Mouse (Mus musculus): ENCODE results near the gene Crebl2. TPM values are rescaled to one million over a fixed set of nuclear protein-coding genes. Genes with fewer than 3 reads are reported as not detected.

The Crebl2 gene
- polyA plus RNA-seq, 1 experiment, result 10.9 TPM

- Histone ChIP-seq H3K27ac (ENCODE audit: insufficient read depth, low read length) (no peak overlapping the region), H3K36me3 (ENCODE audit: control insufficient read depth, insufficient read depth, low read length) (peaks cover 2% of the 10 kb centered on the region; the same call in 1 of the 2 replicates), H3K27me3 (ENCODE audit: control insufficient read depth, insufficient read depth, low read length) (no peaks in the 10 kb centered on the region), H3K4me3 (ENCODE audit: extremely low read depth, insufficient read depth, insufficient read length) (no peak overlapping the region), H3K4me1 (ENCODE audit: control insufficient read depth, insufficient read depth, insufficient read length) (peaks cover 3% of the 10 kb centered on the region; the same call in 1 of the 2 replicates)
- WGBS, result 91% methylated on average over 3 of the region's 3 CpGs
- DNase-seq (ENCODE audit: low read depth in 1 of 2, low spot score in 2 of 2), result no peak
- TF ChIP-seq POLR2A (IDR thresholded peaks at IDR 0.05; ENCODE audit: low read depth, low read length) (no peak), CTCF (IDR thresholded peaks at IDR 0.05; ENCODE audit: extremely low read depth, insufficient read depth, insufficient read length, insufficient replicate concordance) (no peak)
These were observed 37.4 kb downstream of the Crebl2 start for GRCm38 (mm10) chr6:134867325-134867724.

- Histone ChIP-seq H3K36me3 (ENCODE audit: control insufficient read depth, insufficient read depth, low read length) (peaks cover 2% of the 10 kb centered on the region; the same call in 1 of the 2 replicates), H3K27me3 (ENCODE audit: control insufficient read depth, insufficient read depth, low read length) (no peaks in the 10 kb centered on the region), H3K4me1 (ENCODE audit: control insufficient read depth, insufficient read depth, insufficient read length) (no peaks in the 10 kb centered on the region), H3K27ac (ENCODE audit: insufficient read depth, low read length) (no peak overlapping the region), H3K4me3 (ENCODE audit: extremely low read depth, insufficient read depth, insufficient read length) (no peak overlapping the region)
- WGBS, result 88% methylated on average over 12 of the region's 12 CpGs
- DNase-seq (ENCODE audit: low read depth in 1 of 2, low spot score in 2 of 2), result no peak
- TF ChIP-seq CTCF (IDR thresholded peaks at IDR 0.05; ENCODE audit: extremely low read depth, insufficient read depth, insufficient read length, insufficient replicate concordance) (no peak), POLR2A (IDR thresholded peaks at IDR 0.05; ENCODE audit: low read depth, low read length) (no peak)
These were observed 40.3 kb downstream of the Crebl2 start for GRCm38 (mm10) chr6:134870209-134870742.

GRCm38 (mm10) chr6:134870887-134871286 is 40.9 kb downstream of the Crebl2 start:
- Histone ChIP-seq H3K27me3 (ENCODE audit: control insufficient read depth, insufficient read depth, low read length) (no peaks in the 10 kb centered on the region), H3K27ac (ENCODE audit: insufficient read depth, low read length) (no peak overlapping the region), H3K4me3 (ENCODE audit: extremely low read depth, insufficient read depth, insufficient read length) (no peak overlapping the region), H3K36me3 (ENCODE audit: control insufficient read depth, insufficient read depth, low read length) (peaks cover 3% of the 10 kb centered on the region; the same call in 1 of the 2 replicates), H3K4me1 (ENCODE audit: control insufficient read depth, insufficient read depth, insufficient read length) (no peaks in the 10 kb centered on the region)
- TF ChIP-seq POLR2A (IDR thresholded peaks at IDR 0.05; ENCODE audit: low read depth, low read length) (no peak), CTCF (IDR thresholded peaks at IDR 0.05; ENCODE audit: extremely low read depth, insufficient read depth, insufficient read length, insufficient replicate concordance) (no peak)
- 81% methylated on average over 4 of the region's 4 CpGs for WGBS
- no peak for DNase-seq (ENCODE audit: low read depth in 1 of 2, low spot score in 2 of 2)

GRCm38 (mm10) chr6:134872236-134872635 is 42.3 kb downstream of the Crebl2 start:
- no peak overlapping the region for H3K27ac ChIP-seq (ENCODE audit: insufficient read depth, low read length)
- TF ChIP-seq POLR2A (IDR thresholded peaks at IDR 0.05; ENCODE audit: low read depth, low read length), result no peak
- no peak for TF ChIP-seq CTCF (IDR thresholded peaks at IDR 0.05; ENCODE audit: extremely low read depth, insufficient read depth, insufficient read length, insufficient replicate concordance)
- H3K4me1 ChIP-seq (ENCODE audit: control insufficient read depth, insufficient read depth, insufficient read length), result no peaks in the 10 kb centered on the region
- 95% methylated on average over 2 of the region's 2 CpGs for WGBS
- H3K36me3 ChIP-seq (ENCODE audit: control insufficient read depth, insufficient read depth, low read length), result peaks cover 3% of the 10 kb centered on the region; the same call in 1 of the 2 replicates
- H3K4me3 ChIP-seq (ENCODE audit: extremely low read depth, insufficient read depth, insufficient read length), result no peak overlapping the region
- DNase-seq (ENCODE audit: low read depth in 1 of 2, low spot score in 2 of 2), result no peak
- H3K27me3 ChIP-seq (ENCODE audit: control insufficient read depth, insufficient read depth, low read length), result no peaks in the 10 kb centered on the region

GRCm38 (mm10) chr6:134873018-134873417 is 43.1 kb downstream of the Crebl2 start:
- TF ChIP-seq CTCF (IDR thresholded peaks at IDR 0.05; ENCODE audit: extremely low read depth, insufficient read depth, insufficient read length, insufficient replicate concordance), result no peak
- TF ChIP-seq POLR2A (IDR thresholded peaks at IDR 0.05; ENCODE audit: low read depth, low read length), result no peak
- Histone ChIP-seq H3K27me3 (ENCODE audit: control insufficient read depth, insufficient read depth, low read length) (no peaks in the 10 kb centered on the region), H3K4me3 (ENCODE audit: extremely low read depth, insufficient read depth, insufficient read length) (no peak overlapping the region), H3K36me3 (ENCODE audit: control insufficient read depth, insufficient read depth, low read length) (peaks cover 3% of the 10 kb centered on the region; the same call in 1 of the 2 replicates), H3K27ac (ENCODE audit: insufficient read depth, low read length) (no peak overlapping the region), H3K4me1 (ENCODE audit: control insufficient read depth, insufficient read depth, insufficient read length) (no peaks in the 10 kb centered on the region)
- no peak for DNase-seq (ENCODE audit: low read depth in 1 of 2, low spot score in 2 of 2)
- 82% methylated on average over 2 of the region's 2 CpGs for WGBS

- Histone ChIP-seq H3K4me1 (ENCODE audit: control insufficient read depth, insufficient read depth, insufficient read length) (no peaks in the 10 kb centered on the region), H3K36me3 (ENCODE audit: control insufficient read depth, insufficient read depth, low read length) (0 out of 2 replicates have a peak, but pooled peaks cover 2% of the 10 kb centered on the region), H3K4me3 (ENCODE audit: extremely low read depth, insufficient read depth, insufficient read length) (no peak overlapping the region), H3K27ac (ENCODE audit: insufficient read depth, low read length) (no peak overlapping the region), H3K27me3 (ENCODE audit: control insufficient read depth, insufficient read depth, low read length) (no peaks in the 10 kb centered on the region)
- DNase-seq (ENCODE audit: low read depth in 1 of 2, low spot score in 2 of 2), result peak in 1 of 2 experiments; percentile 30
- TF ChIP-seq POLR2A (IDR thresholded peaks at IDR 0.05; ENCODE audit: low read depth, low read length), result no peak
- peak; percentile 27; the same call in 1 of the 2 replicates for TF ChIP-seq CTCF (IDR thresholded peaks at IDR 0.05; ENCODE audit: extremely low read depth, insufficient read depth, insufficient read length, insufficient replicate concordance)
- WGBS, result 63% methylated on average over 6 of the region's 6 CpGs
These were observed 46.8 kb downstream of the Crebl2 start for GRCm38 (mm10) chr6:134876795-134877194.

GRCm38 (mm10) chr6:134877276-134877675 is 47.3 kb downstream of the Crebl2 start:
- H3K4me3 ChIP-seq (ENCODE audit: extremely low read depth, insufficient read depth, insufficient read length), result no peak overlapping the region
- no peaks in the 10 kb centered on the region for H3K27me3 ChIP-seq (ENCODE audit: control insufficient read depth, insufficient read depth, low read length)
- no peak for DNase-seq (ENCODE audit: low read depth in 1 of 2, low spot score in 2 of 2)
- no peak overlapping the region for H3K27ac ChIP-seq (ENCODE audit: insufficient read depth, low read length)
- 0 out of 2 replicates have a peak, but pooled peaks cover 2% of the 10 kb centered on the region for H3K36me3 ChIP-seq (ENCODE audit: control insufficient read depth, insufficient read depth, low read length)
- TF ChIP-seq POLR2A (IDR thresholded peaks at IDR 0.05; ENCODE audit: low read depth, low read length) (no peak), CTCF (IDR thresholded peaks at IDR 0.05; ENCODE audit: extremely low read depth, insufficient read depth, insufficient read length, insufficient replicate concordance) (no peak)
- 90% methylated on average over 4 of the region's 4 CpGs for WGBS
- H3K4me1 ChIP-seq (ENCODE audit: control insufficient read depth, insufficient read depth, insufficient read length), result no peaks in the 10 kb centered on the region

Data from spleen, adult 2 months (tissue).